Mouse (Mus musculus): ENCODE measurements around the gene Acsbg1. TPM values are rescaled to one million over a fixed set of nuclear protein-coding genes. Genes with fewer than 3 reads are reported as not detected.

Acsbg1 gene
- polyA plus RNA-seq, 1 experiment from 2014 or later: 32.4 TPM

Small RNAs within 50 kb of the gene (microRNA-seq; reads per million reads assigned to microRNA genes)
- not detected for gene Mir5710

Other genes with a start within 250 kb of the Acsbg1 start
- 71.2 and 71.8 TPM in 2 replicates for gene Dmxl2, start 160.2 kb downstream of the Acsbg1 start, polyA plus RNA-seq (2014; fragmentation: Nextera tagmentation; extraction: Ambion mirVana)
- not detected in 2 replicates for gene Sh2d7, start 122.9 kb downstream of the Acsbg1 start, polyA plus RNA-seq (2014; fragmentation: Nextera tagmentation; extraction: Ambion mirVana)
- gene Cib2, start 101.7 kb downstream of the Acsbg1 start, polyA plus RNA-seq (2014; fragmentation: Nextera tagmentation; extraction: Ambion mirVana): 67.3 and 69.4 TPM in 2 replicates
- gene Idh3a, start 75.5 kb downstream of the Acsbg1 start, polyA plus RNA-seq (2014; fragmentation: Nextera tagmentation; extraction: Ambion mirVana): 166 and 198 TPM in 2 replicates
- 10.2 and 10.9 TPM in 2 replicates for gene Dnaja4, start 37.0 kb upstream of the Acsbg1 start, polyA plus RNA-seq (2014; fragmentation: Nextera tagmentation; extraction: Ambion mirVana)
- gene Wdr61, start 72.6 kb upstream of the Acsbg1 start, polyA plus RNA-seq (2014; fragmentation: Nextera tagmentation; extraction: Ambion mirVana): 94.9 and 97.7 TPM in 2 replicates
- 300 and 364 TPM in 2 replicates for gene Crabp1, start 102.9 kb upstream of the Acsbg1 start, polyA plus RNA-seq (2014; fragmentation: Nextera tagmentation; extraction: Ambion mirVana)
- 52.0 and 56.6 TPM in 2 replicates for gene Ireb2, start 201.9 kb upstream of the Acsbg1 start, polyA plus RNA-seq (2014; fragmentation: Nextera tagmentation; extraction: Ambion mirVana)